In genomic region chr1:57773326-57773725, GRCm38 (mm10) we compare ENCODE assay signal across 11 mouse cellular contexts. TPM values are rescaled to one million over a fixed set of nuclear protein-coding genes. Genes with fewer than 3 reads are reported as not detected.
DNase-seq lines count a peak whose midpoint lies in the region; ATAC-seq and TF ChIP-seq lines count a peak whose summit lies in the region.
"Had no signal": no experiment of that assay in that cellular context is flagged by ENCODE, and none has a peak within 500 bp of the region (broad histone marks: within the 10 kb centered on the region; RNA-seq: fewer than 3 reads in every experiment).

No protein-coding gene starts in this region.

- H3K27me3 ChIP-seq in heart, embryonic 15.5 days, result no peaks in the 10 kb centered on the region
- no peaks in the 10 kb centered on the region for H3K27me3 ChIP-seq in heart, embryonic 10.5 days (ENCODE audit: insufficient read depth, poor library complexity, severe bottlenecking)
- H3K27me3 ChIP-seq in kidney, postnatal 0 days (ENCODE audit: insufficient read depth, low read length), result no peaks in the 10 kb centered on the region
- H3K27me3 ChIP-seq in embryonic facial prominence, embryonic 14.5 days (replicated peaks; ENCODE audit: control insufficient read depth, insufficient read depth, low read length), result no peaks in the 10 kb centered on the region
- H3K27me3 ChIP-seq in midbrain, embryonic 15.5 days (replicated peaks), result no peaks in the 10 kb centered on the region
- H3K27me3 ChIP-seq: heart, embryonic 12.5 days had no signal

- ATAC-seq in heart, embryonic 15.5 days (replicated peaks; ENCODE audit: insufficient number of reproducible peaks, insufficient read depth, low FRiP score, low read depth), result no peak
- no peak for ATAC-seq in kidney, postnatal 0 days (replicated peaks; ENCODE audit: low FRiP score, low read depth)
- ATAC-seq in embryonic facial prominence, embryonic 14.5 days (ENCODE audit: low read depth), result no peak
- no peak for ATAC-seq in midbrain, embryonic 15.5 days (replicated peaks)
- ATAC-seq: inflammation-experienced regulatory T-cells, adult 6 months had no signal

- H3K9me3 ChIP-seq in heart, embryonic 15.5 days (replicated peaks), result no peaks in the 10 kb centered on the region
- H3K9me3 ChIP-seq in heart, embryonic 10.5 days, result no peaks in the 10 kb centered on the region
- no peaks in the 10 kb centered on the region for H3K9me3 ChIP-seq in kidney, postnatal 0 days (replicated peaks; ENCODE audit: low read length)
- H3K9me3 ChIP-seq in embryonic facial prominence, embryonic 14.5 days (ENCODE audit: control insufficient read depth, low read length), result no peaks in the 10 kb centered on the region
- H3K9me3 ChIP-seq in midbrain, embryonic 15.5 days, result no peaks in the 10 kb centered on the region
- H3K9me3 ChIP-seq: heart, embryonic 12.5 days had no signal

- H3K4me1 ChIP-seq in heart, embryonic 15.5 days (replicated peaks), result peaks cover 2% of the 10 kb centered on the region; the same call in 1 of the 2 replicates
- 0 out of 2 replicates have a peak, but pooled peaks cover 4% of the 10 kb centered on the region for H3K4me1 ChIP-seq in heart, embryonic 10.5 days
- no peaks in the 10 kb centered on the region for H3K4me1 ChIP-seq in kidney, postnatal 0 days (replicated peaks; ENCODE audit: insufficient read depth, low read length)
- peaks cover 4% of the 10 kb centered on the region; the same call in 1 of the 2 replicates for H3K4me1 ChIP-seq in embryonic facial prominence, embryonic 14.5 days (ENCODE audit: control insufficient read depth, insufficient read depth, low read length)
- H3K4me1 ChIP-seq in midbrain, embryonic 15.5 days, result peaks cover 14% of the 10 kb centered on the region
- H3K4me1 ChIP-seq: heart, embryonic 12.5 days had no signal

- no peak overlapping the region for H3K27ac ChIP-seq in heart, embryonic 15.5 days
- H3K27ac ChIP-seq in heart, embryonic 10.5 days, result no peak overlapping the region
- no peak overlapping the region for H3K27ac ChIP-seq in kidney, postnatal 0 days
- no peak overlapping the region for H3K27ac ChIP-seq in embryonic facial prominence, embryonic 14.5 days (replicated peaks; ENCODE audit: low read depth, low read length)
- H3K27ac ChIP-seq in midbrain, embryonic 15.5 days, result no peak overlapping the region

- DNase-seq in heart, embryonic 10.5 days (ENCODE audit: low spot score), result no peak
- no peak for DNase-seq in kidney, postnatal 0 days (ENCODE audit: low spot score)
- DNase-seq in kidney, postnatal 10 days, result no peak
- DNase-seq in embryonic facial prominence, embryonic 14.5 days (ENCODE audit: low spot score), result no peak
- DNase-seq in layer of hippocampus, adult 9-11 months, result no peak
- DNase-seq: B cell, adult 2 months; cerebellum, adult 8-10 months had no signal

- TF ChIP-seq CTCF in kidney, postnatal 0 days (IDR thresholded peaks at IDR 0.05; ENCODE audit: low read depth), result no peak

- H3K36me3 ChIP-seq in heart, embryonic 15.5 days, result no peaks in the 10 kb centered on the region
- H3K36me3 ChIP-seq in heart, embryonic 10.5 days, result no peaks in the 10 kb centered on the region
- no peaks in the 10 kb centered on the region for H3K36me3 ChIP-seq in kidney, postnatal 0 days (ENCODE audit: insufficient read depth, low read length)
- no peaks in the 10 kb centered on the region for H3K36me3 ChIP-seq in embryonic facial prominence, embryonic 14.5 days (ENCODE audit: control insufficient read depth, insufficient read depth, low read length)
- no peaks in the 10 kb centered on the region for H3K36me3 ChIP-seq in midbrain, embryonic 15.5 days (replicated peaks)
- H3K36me3 ChIP-seq: heart, embryonic 12.5 days had no signal

- 84% methylated on average over 5 of the region's 5 CpGs for WGBS in heart, embryonic 15.5 days
- WGBS in heart, embryonic 10.5 days, result 87% methylated on average over 5 of the region's 5 CpGs
- WGBS in kidney, postnatal 0 days, result 68% methylated on average over 5 of the region's 5 CpGs
- WGBS in embryonic facial prominence, embryonic 14.5 days, result 82% methylated on average over 5 of the region's 5 CpGs
- WGBS in midbrain, embryonic 15.5 days, result 89% methylated on average over 5 of the region's 5 CpGs

- peak overlapping the region; percentile 87; the same call in 1 of the 2 replicates for H3K4me2 ChIP-seq in heart, embryonic 15.5 days
- H3K4me2 ChIP-seq in kidney, postnatal 0 days (ENCODE audit: low read length), result 0 out of 2 replicates have a peak overlapping the region, but pooled peaks have one; percentile 80
- peak overlapping the region; percentile 81; the same call in 1 of the 2 replicates for H3K4me2 ChIP-seq in embryonic facial prominence, embryonic 14.5 days (ENCODE audit: low read depth, low read length)
- H3K4me2 ChIP-seq in midbrain, embryonic 15.5 days, result peak overlapping the region; percentile 78; the same call in 1 of the 2 replicates

- no peak overlapping the region for H3K4me3 ChIP-seq in heart, embryonic 15.5 days
- no peak overlapping the region for H3K4me3 ChIP-seq in heart, embryonic 10.5 days
- H3K4me3 ChIP-seq in kidney, postnatal 0 days (replicated peaks; ENCODE audit: low read depth, low read length), result no peak overlapping the region
- no peak overlapping the region; the same call in 1 of the 2 replicates for H3K4me3 ChIP-seq in embryonic facial prominence, embryonic 14.5 days (ENCODE audit: low read depth, low read length)
- no peak overlapping the region for H3K4me3 ChIP-seq in midbrain, embryonic 15.5 days

- H3K9ac ChIP-seq in heart, embryonic 15.5 days, result no peak overlapping the region
- no peak overlapping the region for H3K9ac ChIP-seq in kidney, postnatal 0 days (ENCODE audit: low read depth, low read length)
- H3K9ac ChIP-seq in embryonic facial prominence, embryonic 14.5 days (ENCODE audit: low read depth, low read length), result no peak overlapping the region
- H3K9ac ChIP-seq in midbrain, embryonic 15.5 days, result no peak overlapping the region

RNA-seq across cellular contexts. Expression of gene Spats2l, which starts 0.6 kb away (rescaled TPM):
- polyA plus RNA-seq in heart, embryonic 15.5 days (2015; fragmentation: Nextera tagmentation; extraction: Ambion mirVana), result 62.0 and 66.6 TPM in 2 replicates
- polyA plus RNA-seq in heart, embryonic 10.5 days (2016; fragmentation: Nextera tagmentation; extraction: Ambion mirVana), result 31.3 and 34.3 TPM in 2 replicates
- polyA plus RNA-seq in kidney, postnatal 0 days (2015; fragmentation: Nextera tagmentation; extraction: Ambion mirVana), result 69.5 and 70.6 TPM in 2 replicates
- 160 and 181 TPM in 2 replicates for polyA plus RNA-seq in embryonic facial prominence, embryonic 14.5 days (2014; fragmentation: Nextera tagmentation; extraction: Ambion mirVana)
- polyA plus RNA-seq in midbrain, embryonic 15.5 days (2015; fragmentation: Nextera tagmentation; extraction: Ambion mirVana), result 77.0 and 82.8 TPM in 2 replicates
